In the genomic region with DNA sequence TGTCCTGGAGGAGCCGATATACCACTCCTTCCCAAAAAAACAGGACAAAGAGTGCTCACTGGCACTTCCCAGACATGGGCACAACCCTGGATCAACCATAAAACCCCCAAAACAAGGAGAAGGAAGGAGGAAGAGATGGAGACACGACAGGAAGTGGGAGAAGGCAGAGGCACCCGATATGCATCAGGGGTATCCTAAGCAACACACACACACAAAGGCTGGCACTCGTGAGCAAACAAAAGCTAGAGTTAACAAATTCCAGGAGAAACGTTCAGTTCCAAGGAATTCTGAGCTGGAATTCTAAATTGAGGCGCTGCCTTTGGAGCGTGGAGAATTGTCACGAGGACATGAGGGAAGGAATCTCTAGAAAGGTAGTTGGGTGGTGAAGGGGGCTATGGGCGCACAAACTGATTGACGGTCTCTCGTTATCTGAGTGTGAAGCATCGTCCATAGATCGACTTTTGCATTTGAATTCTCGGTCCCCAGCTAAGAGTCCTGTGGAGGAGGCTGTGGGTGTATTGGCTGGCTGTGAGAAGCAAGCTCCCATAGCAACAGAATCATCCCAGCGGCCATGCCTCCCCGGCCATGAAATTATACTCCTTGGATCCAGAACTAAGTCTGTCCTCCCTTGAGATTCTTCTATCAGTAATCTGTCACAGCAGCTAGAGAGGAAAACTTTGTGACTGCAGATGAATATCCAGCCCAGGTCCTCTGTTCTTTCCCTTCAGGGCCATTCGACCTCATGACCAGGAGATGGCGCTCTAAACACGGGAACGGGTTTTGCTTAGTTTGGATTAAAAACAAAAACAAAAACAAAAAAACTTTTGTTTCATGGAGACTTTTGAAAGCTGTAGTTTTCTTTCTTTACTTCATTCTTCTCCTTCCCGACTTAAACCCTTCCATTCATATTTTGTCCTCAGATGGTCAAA, we compare ENCODE assay signal across 8 mouse cellular contexts.
A peak's percentile ranks its signal among the peaks of the same experiment; 100 is the strongest.
DNase-seq lines count a peak whose midpoint lies in the region; ATAC-seq and TF ChIP-seq lines count a peak whose summit lies in the region.

No protein-coding gene starts in this region.

- peak overlapping the region; percentile 36 for H3K4me2 ChIP-seq in liver, embryonic 12.5 days

- WGBS in liver, embryonic 12.5 days (ENCODE audit: insufficient replicate concordance) = 34% methylated on average over 21 of the region's 21 CpGs
- WGBS in olfactory bulb, adult 2 months = 19% methylated on average over 21 of the region's 21 CpGs

- H3K36me3 ChIP-seq in E14TG2a.4 (ENCODE audit: insufficient read depth, low read length) = no peaks in the 10 kb centered on the region
- no peaks in the 10 kb centered on the region for H3K36me3 ChIP-seq in liver, embryonic 12.5 days

- H3K4me1 ChIP-seq in E14TG2a.4 (replicated peaks; ENCODE audit: low read depth, low read length) = peaks cover 14% of the 10 kb centered on the region
- no peaks in the 10 kb centered on the region; the same call in 1 of the 2 replicates for H3K4me1 ChIP-seq in liver, embryonic 12.5 days
- H3K4me1 ChIP-seq in olfactory bulb, adult 2 months (ENCODE audit: control insufficient read depth, insufficient read depth, low read length) = no peaks in the 10 kb centered on the region

- 0 out of 2 replicates have a peak, but pooled peaks cover 2% of the 10 kb centered on the region for H3K27me3 ChIP-seq in E14TG2a.4 (ENCODE audit: insufficient read depth, low read length)
- H3K27me3 ChIP-seq in liver, embryonic 12.5 days (replicated peaks) = no peaks in the 10 kb centered on the region; the same call in 1 of the 2 replicates

- H3K9ac ChIP-seq in liver, embryonic 12.5 days = no peak overlapping the region

- no peak overlapping the region for H3K27ac ChIP-seq in liver, embryonic 12.5 days
- H3K27ac ChIP-seq in olfactory bulb, adult 2 months (ENCODE audit: insufficient read depth, low read depth, low read length) = no peak overlapping the region

- no peak for ATAC-seq in liver, embryonic 12.5 days

- H3K4me3 ChIP-seq in E14TG2a.4 (replicated peaks; ENCODE audit: low read length) = no peak overlapping the region
- H3K4me3 ChIP-seq in liver, embryonic 12.5 days = 0 out of 2 replicates have a peak overlapping the region, but pooled peaks have one; percentile 10
- H3K4me3 ChIP-seq in olfactory bulb, adult 2 months (ENCODE audit: insufficient read depth, low read depth, low read length) = no peak overlapping the region

- peak; percentile 78 for DNase-seq in A20 (ENCODE audit: low read depth, low spot score)
- peak; percentile 14 for DNase-seq in cerebellum, adult 8-10 months
- peak; percentile 13 to 37 for DNase-seq in frontal cortex, postnatal 14 days (ENCODE audit: low spot score in 2 of 2)
- peak; percentile 66 for DNase-seq in kidney, adult 9 months
- DNase-seq in urinary bladder, adult 18-20 months (ENCODE audit: low spot score in 2 of 2) = no peak

- peak; percentile 89 for TF ChIP-seq CTCF in E14TG2a.4 (conservative IDR thresholded peaks at IDR 0.05; ENCODE audit: low read length)
- TF ChIP-seq CTCF in olfactory bulb, adult 2 months (IDR thresholded peaks at IDR 0.05; ENCODE audit: insufficient read depth, low read depth, low read length) = peak; percentile 44; the same call in 1 of the 2 replicates

- TF ChIP-seq POLR2A in olfactory bulb, adult 2 months (IDR thresholded peaks at IDR 0.05; ENCODE audit: insufficient read depth, low read depth, low read length) = no peak

- H3K9me3 ChIP-seq in E14TG2a.4 (ENCODE audit: low read length) = peaks cover 17% of the 10 kb centered on the region
- 0 out of 2 replicates have a peak, but pooled peaks cover 6% of the 10 kb centered on the region for H3K9me3 ChIP-seq in liver, embryonic 12.5 days (replicated peaks)

Comparison
In these comparisons a context has a peak if more than half of its experiments do, and no peak if none do; other contexts are left out.
1. DNase-seq: peak in A20 (single experiment), cerebellum, adult 8-10 months (single experiment), frontal cortex, postnatal 14 days (2 of 2) and kidney, adult 9 months (single experiment); none in urinary bladder, adult 18-20 months (0 of 2).